Mouse (Mus musculus): Measurements from ENCODE around the gene Ptch1.

The Ptch1 gene

GRCm38 (mm10) chr13:63573256-63573835 lies at the start of gene Ptch1:
Gene Ptch1 (minus strand): TSS chr13:63573598.
- DNase-seq (ENCODE audit: low spot score in 2 of 2): peak; percentile 39 to 41

- DNase-seq (ENCODE audit: low spot score in 2 of 2): no peak
Measured at GRCm38 (mm10) chr13:63621301-63621700, 47.9 kb upstream of the Ptch1 start.

GRCm38 (mm10) chr13:63613201-63613600 lies 39.8 kb upstream of the Ptch1 start:
- no peak for DNase-seq (ENCODE audit: low spot score in 2 of 2)

GRCm38 (mm10) chr13:63609734-63610133 lies 36.3 kb upstream of the Ptch1 start:
- DNase-seq (ENCODE audit: low spot score in 2 of 2): no peak

GRCm38 (mm10) chr13:63597593-63597992 lies 24.2 kb upstream of the Ptch1 start:
- DNase-seq (ENCODE audit: low spot score in 2 of 2): no peak

- DNase-seq (ENCODE audit: low spot score in 2 of 2): no peak
Measured at GRCm38 (mm10) chr13:63595869-63596268, 22.5 kb upstream of the Ptch1 start.

GRCm38 (mm10) chr13:63593469-63594050 lies 20.2 kb upstream of the Ptch1 start:
- no peak for DNase-seq (ENCODE audit: low spot score in 2 of 2)

GRCm38 (mm10) chr13:63592755-63593154 lies 19.4 kb upstream of the Ptch1 start:
- DNase-seq (ENCODE audit: low spot score in 2 of 2): no peak

- DNase-seq (ENCODE audit: low spot score in 2 of 2): no peak
Measured at GRCm38 (mm10) chr13:63574601-63575000, 1.2 kb upstream of the Ptch1 start.

- no peak for DNase-seq (ENCODE audit: low spot score in 2 of 2)
Measured at GRCm38 (mm10) chr13:63572453-63573255, 744 bp downstream of the Ptch1 start.

- no peak for DNase-seq (ENCODE audit: low spot score in 2 of 2)
Measured at GRCm38 (mm10) chr13:63572111-63572452, 1.3 kb downstream of the Ptch1 start.

- DNase-seq (ENCODE audit: low spot score in 2 of 2): no peak
Measured at GRCm38 (mm10) chr13:63570456-63570855, 2.9 kb downstream of the Ptch1 start.

- no peak for DNase-seq (ENCODE audit: low spot score in 2 of 2)
Measured at GRCm38 (mm10) chr13:63569396-63569756, 4.0 kb downstream of the Ptch1 start.

GRCm38 (mm10) chr13:63568741-63569395 lies 4.5 kb downstream of the Ptch1 start:
- DNase-seq (ENCODE audit: low spot score in 2 of 2): no peak

- no peak for DNase-seq (ENCODE audit: low spot score in 2 of 2)
Measured at GRCm38 (mm10) chr13:63568306-63568705, 5.1 kb downstream of the Ptch1 start.

GRCm38 (mm10) chr13:63567677-63568293 lies 5.6 kb downstream of the Ptch1 start:
- peak; percentile 92 for DNase-seq (ENCODE audit: low spot score in 2 of 2)

- peak; percentile 71 to 78 for DNase-seq (ENCODE audit: low spot score in 2 of 2)
Measured at GRCm38 (mm10) chr13:63566018-63567015, 7.1 kb downstream of the Ptch1 start.

GRCm38 (mm10) chr13:63565320-63566017 lies 7.9 kb downstream of the Ptch1 start:
- DNase-seq (ENCODE audit: low spot score in 2 of 2): no peak

GRCm38 (mm10) chr13:63564626-63565319 lies 8.6 kb downstream of the Ptch1 start:
- DNase-seq (ENCODE audit: low spot score in 2 of 2): peak; percentile 48 to 49
